Mouse (Mus musculus) neural tube, embryonic 14.5 days (tissue): ENCODE measurements around the gene Dennd5b. TPM values are rescaled to one million over a fixed set of nuclear protein-coding genes. Genes with fewer than 3 reads are reported as not detected.

Experiments
- ATAC-seq: fragments of 200-750 bp; cut with Nextera tagmentation; 2 replicates; pipeline ENCODE4 v1.8.0; 2017; ENCODE audit warnings: low read depth, mild to moderate bottlenecking, moderate TSS enrichment, moderate library complexity
- H3K27ac ChIP-seq: fragments of 300-500 bp; sonication (generic); 2 replicates; pipeline ENCODE4 v1.5.1; 2014; ENCODE audit warnings: low read depth, mild to moderate bottlenecking, control low read depth, low read length, moderate library complexity, mixed read lengths
- H3K27me3 ChIP-seq: fragments of 300-500 bp; sonication (generic); 2 replicates; pipeline ENCODE4 v1.6.1; 2014; ENCODE audit warnings: low read length; ENCODE audit not compliant: control insufficient read depth, insufficient read depth
- H3K36me3 ChIP-seq: fragments of 300-500 bp; sonication (generic); 2 replicates; pipeline ENCODE4 v1.6.1; 2014; ENCODE audit warnings: low read length, mixed read lengths; ENCODE audit not compliant: control insufficient read depth, insufficient read depth
- H3K4me1 ChIP-seq: fragments of 300-500 bp; sonication (generic); 2 replicates; pipeline ENCODE4 v1.6.1; 2014; ENCODE audit warnings: low read length; ENCODE audit not compliant: control insufficient read depth, insufficient read depth
- H3K4me2 ChIP-seq: fragments of 300-500 bp; sonication (generic); 2 replicates; pipeline ENCODE4 v1.6.1; 2014; ENCODE audit warnings: mild to moderate bottlenecking, low read depth, low read length, control low read depth
- H3K4me3 ChIP-seq: fragments of 300-500 bp; sonication (generic); 2 replicates; pipeline ENCODE4 v1.5.1; 2014; ENCODE audit warnings: low read depth, low read length, control low read depth, mixed read lengths
- H3K9ac ChIP-seq: fragments of 300-500 bp; sonication (generic); replicated peaks from 2 replicates; pipeline ENCODE4 v1.6.1; 2014; ENCODE audit warnings: low read depth, mild to moderate bottlenecking, control low read depth, low read length, mixed read lengths
- H3K9me3 ChIP-seq: fragments of 300-500 bp; sonication (generic); 2 replicates; pipeline ENCODE4 v1.6.1; 2016; ENCODE audit warnings: low read length; ENCODE audit not compliant: control insufficient read depth
- WGBS: fragments of 180-500 bp; shearing (Covaris S2); extraction: QIAGEN DNeasy Blood & Tissue Kit; methylation state at CpG from one replicate; pipeline ENCODE4 v1.1.7; 2014; 5-methylcytosine and 5-hydroxymethylcytosine counted together
- polyA plus RNA-seq: library from polyadenylated mRNA; unstranded; fragments of >200 nt; fragmentation: Nextera tagmentation; extraction: Ambion mirVana; gene quantifications from 2 replicates; pipeline ENCODE4 v1.2.1, GENCODE M21; 2014

The Dennd5b gene
- polyA plus RNA-seq, 1 experiment from 2014 or later = 32.3 TPM

DNA sequence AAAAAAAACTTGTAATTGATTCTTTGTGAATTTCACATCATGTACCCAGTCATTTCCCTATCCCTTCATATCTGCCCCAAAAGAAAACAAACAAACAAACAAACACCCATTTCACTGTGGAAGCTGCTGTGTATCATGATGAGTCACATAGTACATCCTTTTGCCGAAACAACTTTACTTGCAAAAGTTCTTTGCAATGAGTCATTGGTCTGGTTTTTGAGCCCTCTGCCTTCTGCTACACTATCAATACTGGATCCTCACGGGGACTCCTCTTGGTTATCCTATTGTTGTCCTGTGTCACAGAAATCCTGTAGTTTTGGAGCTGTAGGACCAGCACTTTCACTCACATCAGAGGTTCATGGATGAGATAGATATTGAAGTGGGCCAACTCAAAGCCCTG, 7.4 kb upstream of the Dennd5b start:
- WGBS = 84% methylated on average over 2 of the region's 2 CpGs
- Histone ChIP-seq H3K9ac (no peak overlapping the region), H3K4me1 (no peaks in the 10 kb centered on the region), H3K4me2 (no peak overlapping the region), H3K27me3 (no peaks in the 10 kb centered on the region), H3K36me3 (no peaks in the 10 kb centered on the region), H3K4me3 (no peak overlapping the region), H3K27ac (no peak overlapping the region), H3K9me3 (no peaks in the 10 kb centered on the region)
- ATAC-seq = no peak

GRCm38 (mm10) chr6:149107615-149108014, 6.1 kb upstream of the Dennd5b start:
- WGBS = 88% methylated on average over 3 of the region's 3 CpGs
- no peak for ATAC-seq
- Histone ChIP-seq H3K4me3 (no peak overlapping the region), H3K9ac (no peak overlapping the region), H3K4me1 (no peaks in the 10 kb centered on the region), H3K27me3 (no peaks in the 10 kb centered on the region), H3K27ac (no peak overlapping the region), H3K36me3 (no peaks in the 10 kb centered on the region), H3K9me3 (no peaks in the 10 kb centered on the region), H3K4me2 (no peak overlapping the region)

- Histone ChIP-seq H3K36me3 (no peaks in the 10 kb centered on the region), H3K27me3 (no peaks in the 10 kb centered on the region), H3K4me3 (no peak overlapping the region), H3K9ac (no peak overlapping the region), H3K27ac (no peak overlapping the region), H3K9me3 (no peaks in the 10 kb centered on the region), H3K4me2 (no peak overlapping the region), H3K4me1 (0 out of 2 replicates have a peak, but pooled peaks cover 8% of the 10 kb centered on the region)
- WGBS = 96% methylated on average over 1 of the region's 1 CpGs
- ATAC-seq = no peak
These were observed 2.0 kb upstream of the Dennd5b start for GRCm38 (mm10) chr6:149103451-149103850.

- Histone ChIP-seq H3K4me2 (peak overlapping the region; percentile 60), H3K4me1 (0 out of 2 replicates have a peak, but pooled peaks cover 8% of the 10 kb centered on the region), H3K36me3 (no peaks in the 10 kb centered on the region), H3K27me3 (no peaks in the 10 kb centered on the region), H3K9ac (peak overlapping the region; percentile 97), H3K4me3 (peak overlapping the region; percentile 93), H3K27ac (peak overlapping the region; percentile 99), H3K9me3 (no peaks in the 10 kb centered on the region)
- peak; percentile 50 for ATAC-seq
- WGBS = 8% methylated on average over 7 of the region's 7 CpGs
These were observed 413 bp upstream of the Dennd5b start for GRCm38 (mm10) chr6:149101943-149102243.

- 0 out of 2 replicates have a peak, but pooled peaks cover 9% of the 10 kb centered on the region for H3K4me1 ChIP-seq
These were observed 1.1 kb downstream of the Dennd5b start for GRCm38 (mm10) chr6:149100174-149101075.

DNA sequence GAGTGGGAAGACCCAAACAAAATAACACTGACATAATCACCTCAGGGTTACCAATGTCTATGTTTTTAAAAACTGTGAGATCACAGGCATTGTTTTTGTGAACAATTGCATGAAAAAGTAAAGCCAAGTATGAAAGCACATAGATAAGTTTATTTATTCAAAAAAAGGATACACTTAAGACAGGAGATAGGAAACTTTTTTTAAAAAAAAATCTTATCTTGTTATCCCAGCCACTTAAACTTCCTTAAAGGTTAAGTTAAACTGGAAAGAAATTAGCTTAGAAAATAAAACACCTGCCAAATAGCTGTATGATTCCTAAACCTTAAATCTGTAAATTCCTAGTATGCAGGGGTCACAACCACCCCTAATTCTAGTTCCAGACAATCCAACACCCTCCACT, 2.5 kb downstream of the Dennd5b start:
- Histone ChIP-seq H3K9me3 (no peaks in the 10 kb centered on the region), H3K36me3 (no peaks in the 10 kb centered on the region), H3K9ac (no peak overlapping the region), H3K4me1 (peaks cover 13% of the 10 kb centered on the region; the same call in 1 of the 2 replicates), H3K27me3 (no peaks in the 10 kb centered on the region), H3K27ac (no peak overlapping the region), H3K4me2 (peak overlapping the region; percentile 60; the same call in 1 of the 2 replicates), H3K4me3 (no peak overlapping the region)
- no peak for ATAC-seq

More at GRCm38 (mm10) chr6:149100174-149101075, 1.1 kb downstream of the Dennd5b start:
- Histone ChIP-seq H3K9me3 (no peaks in the 10 kb centered on the region), H3K36me3 (no peaks in the 10 kb centered on the region), H3K9ac (peak overlapping the region; percentile 97), H3K27ac (peak overlapping the region; percentile 99), H3K27me3 (no peaks in the 10 kb centered on the region), H3K4me3 (peak overlapping the region; percentile 93), H3K4me2 (peak overlapping the region; percentile 60)
- ATAC-seq = peak; percentile 62
- 1% methylated on average over 52 of the region's 52 CpGs for WGBS

- Histone ChIP-seq H3K9me3 (no peaks in the 10 kb centered on the region), H3K27ac (no peak overlapping the region), H3K4me1 (peaks cover 13% of the 10 kb centered on the region; the same call in 1 of the 2 replicates), H3K4me2 (no peak overlapping the region), H3K4me3 (no peak overlapping the region), H3K27me3 (no peaks in the 10 kb centered on the region), H3K36me3 (no peaks in the 10 kb centered on the region), H3K9ac (no peak overlapping the region)
- 98% methylated on average over 1 of the region's 1 CpGs for WGBS
- no peak for ATAC-seq
These were observed 4.2 kb downstream of the Dennd5b start for GRCm38 (mm10) chr6:149097276-149097675.

DNA sequence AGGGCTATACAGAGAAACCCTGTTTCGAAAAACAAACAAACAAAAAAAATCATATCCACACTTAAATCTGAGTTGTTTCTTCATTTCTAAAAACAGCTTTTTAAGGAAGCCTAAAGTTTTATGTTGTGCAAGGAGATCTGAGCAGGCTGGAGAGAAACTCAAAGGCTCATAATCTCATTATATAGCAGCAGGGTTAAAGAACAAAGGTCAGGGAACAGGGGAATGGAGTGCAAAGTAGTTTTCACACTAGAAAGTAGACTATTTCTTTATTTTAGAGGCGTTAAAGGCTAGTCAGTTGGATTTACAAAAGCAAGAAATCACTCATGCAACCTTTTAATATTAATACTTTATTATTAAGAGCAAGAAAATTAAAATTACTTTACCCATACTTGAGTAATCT, 5.2 kb downstream of the Dennd5b start:
- Histone ChIP-seq H3K4me1 (peaks cover 13% of the 10 kb centered on the region; the same call in 1 of the 2 replicates), H3K27ac (no peak overlapping the region), H3K9me3 (no peaks in the 10 kb centered on the region), H3K4me2 (no peak overlapping the region), H3K4me3 (no peak overlapping the region), H3K27me3 (no peaks in the 10 kb centered on the region), H3K36me3 (no peaks in the 10 kb centered on the region), H3K9ac (no peak overlapping the region)
- ATAC-seq = no peak
- 89% methylated on average over 2 of the region's 2 CpGs for WGBS

DNA sequence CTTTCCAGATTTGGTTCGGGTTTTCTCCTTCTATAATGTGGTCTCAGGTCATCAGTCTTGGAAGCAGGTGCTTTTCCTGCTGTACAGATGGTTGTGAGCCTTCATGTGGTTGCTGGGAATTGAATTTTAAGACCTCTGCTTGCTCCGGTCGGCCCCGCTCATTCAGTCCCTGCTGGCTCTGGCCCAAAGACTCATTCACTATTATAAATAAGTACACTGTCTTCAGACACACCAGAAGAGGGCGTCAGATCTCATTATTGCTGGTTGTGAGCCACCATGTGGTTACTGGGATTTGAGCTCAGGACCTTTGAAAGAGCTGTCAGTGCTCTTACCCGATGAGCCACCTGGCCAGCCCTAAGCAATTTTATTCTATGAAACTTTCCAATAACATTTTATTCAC, 6.1 kb downstream of the Dennd5b start:
- H3K4me1 ChIP-seq = peaks cover 13% of the 10 kb centered on the region; the same call in 1 of the 2 replicates
- H3K27ac ChIP-seq = no peak overlapping the region
- WGBS = 46% methylated on average over 6 of the region's 6 CpGs
- H3K9ac ChIP-seq = no peak overlapping the region
- no peaks in the 10 kb centered on the region for H3K27me3 ChIP-seq
- H3K36me3 ChIP-seq = no peaks in the 10 kb centered on the region
- no peak overlapping the region for H3K4me3 ChIP-seq
- no peaks in the 10 kb centered on the region for H3K9me3 ChIP-seq
- ATAC-seq = no peak
- H3K4me2 ChIP-seq = no peak overlapping the region
